Mouse (Mus musculus): Measurements from ENCODE around the gene Tert. TPM values are rescaled to one million over a fixed set of nuclear protein-coding genes. Genes with fewer than 3 reads are reported as not detected.

Tert gene
- polyA plus RNA-seq, 1 experiment from 2014 or later, result 10.4 TPM

- H3K4me3 ChIP-seq, result no peak overlapping the region
- peaks cover 43% of the 10 kb centered on the region for H3K36me3 ChIP-seq (replicated peaks)
- WGBS, result 91% methylated on average over 11 of the region's 11 CpGs
- no peak overlapping the region for H3K27ac ChIP-seq (replicated peaks)
- peaks cover 27% of the 10 kb centered on the region for H3K4me1 ChIP-seq
- no peak for DNase-seq (ENCODE audit: low spot score)
- no peaks in the 10 kb centered on the region for H3K27me3 ChIP-seq (replicated peaks; ENCODE audit: low read depth, poor library complexity, severe bottlenecking)
- H3K9me3 ChIP-seq, result no peaks in the 10 kb centered on the region
Observed at GRCm38 (mm10) chr13:73628586-73629113, 1.9 kb downstream of the Tert start.

GRCm38 (mm10) chr13:73631837-73632236, 5.1 kb downstream of the Tert start:
- no peak overlapping the region for H3K27ac ChIP-seq (replicated peaks)
- H3K9me3 ChIP-seq, result no peaks in the 10 kb centered on the region
- peaks cover 72% of the 10 kb centered on the region for H3K36me3 ChIP-seq (replicated peaks)
- no peak for DNase-seq (ENCODE audit: low spot score)
- H3K4me3 ChIP-seq, result no peak overlapping the region
- 92% methylated on average over 3 of the region's 3 CpGs for WGBS
- peaks cover 19% of the 10 kb centered on the region for H3K4me1 ChIP-seq
- H3K27me3 ChIP-seq (replicated peaks; ENCODE audit: low read depth, poor library complexity, severe bottlenecking), result no peaks in the 10 kb centered on the region

GRCm38 (mm10) chr13:73637826-73638225, 11.1 kb downstream of the Tert start:
- H3K27me3 ChIP-seq (replicated peaks; ENCODE audit: low read depth, poor library complexity, severe bottlenecking), result no peaks in the 10 kb centered on the region
- no peak overlapping the region for H3K4me3 ChIP-seq
- H3K36me3 ChIP-seq (replicated peaks), result peaks cover 44% of the 10 kb centered on the region
- 75% methylated on average over 6 of the region's 6 CpGs for WGBS
- no peak overlapping the region for H3K27ac ChIP-seq (replicated peaks)
- DNase-seq (ENCODE audit: low spot score), result no peak
- H3K4me1 ChIP-seq, result no peaks in the 10 kb centered on the region
- H3K9me3 ChIP-seq, result no peaks in the 10 kb centered on the region

GRCm38 (mm10) chr13:73641296-73641695, 14.6 kb downstream of the Tert start:
- Histone ChIP-seq H3K4me1 (no peaks in the 10 kb centered on the region), H3K27me3 (replicated peaks; ENCODE audit: low read depth, poor library complexity, severe bottlenecking) (no peaks in the 10 kb centered on the region), H3K9me3 (no peaks in the 10 kb centered on the region), H3K4me3 (no peak overlapping the region), H3K27ac (replicated peaks) (no peak overlapping the region), H3K36me3 (replicated peaks) (peaks cover 25% of the 10 kb centered on the region)
- no peak for DNase-seq (ENCODE audit: low spot score)
- WGBS, result 93% methylated on average over 4 of the region's 4 CpGs

- Histone ChIP-seq H3K4me1 (no peaks in the 10 kb centered on the region), H3K36me3 (replicated peaks) (peaks cover 57% of the 10 kb centered on the region), H3K4me3 (no peak overlapping the region), H3K27me3 (replicated peaks; ENCODE audit: low read depth, poor library complexity, severe bottlenecking) (no peaks in the 10 kb centered on the region), H3K9me3 (no peaks in the 10 kb centered on the region), H3K27ac (replicated peaks) (no peak overlapping the region)
- WGBS, result 37% methylated on average over 6 of the region's 6 CpGs
- peak; percentile 56 for DNase-seq (ENCODE audit: low spot score)
Observed at GRCm38 (mm10) chr13:73646397-73647087, 19.8 kb downstream of the Tert start.

GRCm38 (mm10) chr13:73653266-73653665, 26.6 kb downstream of the Tert start:
- Histone ChIP-seq H3K9me3 (no peaks in the 10 kb centered on the region), H3K27me3 (replicated peaks; ENCODE audit: low read depth, poor library complexity, severe bottlenecking) (no peaks in the 10 kb centered on the region), H3K4me3 (no peak overlapping the region), H3K36me3 (replicated peaks) (peaks cover 26% of the 10 kb centered on the region), H3K27ac (replicated peaks) (no peak overlapping the region), H3K4me1 (no peaks in the 10 kb centered on the region)
- DNase-seq (ENCODE audit: low spot score), result no peak
- 82% methylated on average over 3 of the region's 3 CpGs for WGBS

- DNase-seq (ENCODE audit: low spot score), result no peak
- Histone ChIP-seq H3K9me3 (no peaks in the 10 kb centered on the region), H3K4me3 (no peak overlapping the region), H3K36me3 (replicated peaks) (peaks cover 8% of the 10 kb centered on the region; the same call in 1 of the 2 replicates), H3K27ac (replicated peaks) (no peak overlapping the region), H3K27me3 (replicated peaks; ENCODE audit: low read depth, poor library complexity, severe bottlenecking) (no peaks in the 10 kb centered on the region), H3K4me1 (no peaks in the 10 kb centered on the region)
- 85% methylated on average over 3 of the region's 3 CpGs for WGBS
Observed at GRCm38 (mm10) chr13:73654976-73655375, 28.3 kb downstream of the Tert start.

GRCm38 (mm10) chr13:73658953-73659352, 32.2 kb downstream of the Tert start:
- Histone ChIP-seq H3K9me3 (no peaks in the 10 kb centered on the region), H3K4me1 (no peaks in the 10 kb centered on the region), H3K27ac (replicated peaks) (no peak overlapping the region), H3K27me3 (replicated peaks; ENCODE audit: low read depth, poor library complexity, severe bottlenecking) (no peaks in the 10 kb centered on the region), H3K36me3 (replicated peaks) (no peaks in the 10 kb centered on the region), H3K4me3 (no peak overlapping the region)
- DNase-seq (ENCODE audit: low spot score), result no peak
- WGBS, result 50% methylated on average over 2 of the region's 2 CpGs

GRCm38 (mm10) chr13:73660163-73660695, 33.5 kb downstream of the Tert start:
- Histone ChIP-seq H3K27me3 (replicated peaks; ENCODE audit: low read depth, poor library complexity, severe bottlenecking) (no peaks in the 10 kb centered on the region), H3K4me1 (no peaks in the 10 kb centered on the region), H3K4me3 (no peak overlapping the region), H3K27ac (replicated peaks) (no peak overlapping the region), H3K36me3 (replicated peaks) (no peaks in the 10 kb centered on the region), H3K9me3 (no peaks in the 10 kb centered on the region)
- no peak for DNase-seq (ENCODE audit: low spot score)
- WGBS, result 72% methylated on average over 2 of the region's 2 CpGs

GRCm38 (mm10) chr13:73675161-73675560, 48.5 kb downstream of the Tert start:
- WGBS, result 92% methylated on average over 7 of the region's 7 CpGs
- no peak overlapping the region for H3K27ac ChIP-seq (replicated peaks)
- H3K27me3 ChIP-seq (replicated peaks; ENCODE audit: low read depth, poor library complexity, severe bottlenecking), result no peaks in the 10 kb centered on the region

GRCm38 (mm10) chr13:73677853-73678252, 51.1 kb downstream of the Tert start, which contains the start of gene Slc6a18:
Slc6a18 (minus strand) TSS chr13:73678023.
- H3K4me1 ChIP-seq, result no peaks in the 10 kb centered on the region
- H3K36me3 ChIP-seq (replicated peaks), result no peaks in the 10 kb centered on the region
- H3K4me3 ChIP-seq, result no peak within 1 kb of the TSS
- DNase-seq (ENCODE audit: low spot score), result no peak
- no peaks in the 10 kb centered on the region for H3K9me3 ChIP-seq
- H3K27me3 ChIP-seq (replicated peaks; ENCODE audit: low read depth, poor library complexity, severe bottlenecking), result no peaks in the 10 kb centered on the region
- H3K27ac ChIP-seq (replicated peaks), result no peak within 1 kb of the TSS
- WGBS, result 85% methylated on average over 3 of the region's 3 CpGs

More at GRCm38 (mm10) chr13:73675161-73675560, 48.5 kb downstream of the Tert start:
- Histone ChIP-seq H3K4me1 (no peaks in the 10 kb centered on the region), H3K36me3 (replicated peaks) (no peaks in the 10 kb centered on the region), H3K9me3 (no peaks in the 10 kb centered on the region), H3K4me3 (no peak overlapping the region)
- no peak for DNase-seq (ENCODE audit: low spot score)

GRCm38 (mm10) chr13:73679311-73679710, 52.6 kb downstream of the Tert start:
- no peak for DNase-seq (ENCODE audit: low spot score)
- H3K27me3 ChIP-seq (replicated peaks; ENCODE audit: low read depth, poor library complexity, severe bottlenecking), result no peaks in the 10 kb centered on the region
- no peaks in the 10 kb centered on the region for H3K9me3 ChIP-seq
- no peak overlapping the region for H3K4me3 ChIP-seq
- WGBS, result 54% methylated on average over 2 of the region's 2 CpGs
- no peaks in the 10 kb centered on the region for H3K4me1 ChIP-seq
- H3K36me3 ChIP-seq (replicated peaks), result no peaks in the 10 kb centered on the region
- no peak overlapping the region for H3K27ac ChIP-seq (replicated peaks)

- Histone ChIP-seq H3K4me3 (no peak overlapping the region), H3K4me1 (no peaks in the 10 kb centered on the region), H3K9me3 (no peaks in the 10 kb centered on the region), H3K27ac (replicated peaks) (no peak overlapping the region), H3K36me3 (replicated peaks) (no peaks in the 10 kb centered on the region), H3K27me3 (replicated peaks; ENCODE audit: low read depth, poor library complexity, severe bottlenecking) (no peaks in the 10 kb centered on the region)
- DNase-seq (ENCODE audit: low spot score), result no peak
- WGBS, result 32% methylated on average over 1 of the region's 1 CpGs
Observed at GRCm38 (mm10) chr13:73680394-73680793, 53.7 kb downstream of the Tert start.

All from embryonic facial prominence, embryonic 10.5 days (tissue).